Mouse (Mus musculus): ENCODE measurements at regions not wholly inside any gene's neighbourhood (a gene's known extent, or its start where the extent isn't known, plus 50 kb on each side); places are given as distances from the start of the nearest gene placed in this dataset.

- no peak for TF ChIP-seq CTCF (IDR thresholded peaks at IDR 0.05; ENCODE audit: low read depth, low read length)
- no peak for TF ChIP-seq POLR2A (IDR thresholded peaks at IDR 0.05; ENCODE audit: borderline replicate concordance, low read depth, low read length)
Measured at GRCm38 (mm10) chr13:57221092-57221491, 325.3 kb upstream of the Trpc7 start.

All from bone marrow macrophage, adult 2 months (primary cell).